Mouse (Mus musculus) effector memory CD4-positive, alpha-beta T cell, adult 5 months (primary cell): ENCODE data around the gene Tex13c3. TPM values are rescaled to one million over a fixed set of nuclear protein-coding genes. Genes with fewer than 3 reads are reported as not detected.

ENCODE experiments used
- polyA plus RNA-seq: library from polyadenylated mRNA; unstranded; fragments of 100-300 nt; shearing (Covaris generic); gene quantifications from one replicate; pipeline ENCODE4 v1.2.1, GENCODE M21; 2017

Tex13c3 gene
- polyA plus RNA-seq, result not detected

DNA sequence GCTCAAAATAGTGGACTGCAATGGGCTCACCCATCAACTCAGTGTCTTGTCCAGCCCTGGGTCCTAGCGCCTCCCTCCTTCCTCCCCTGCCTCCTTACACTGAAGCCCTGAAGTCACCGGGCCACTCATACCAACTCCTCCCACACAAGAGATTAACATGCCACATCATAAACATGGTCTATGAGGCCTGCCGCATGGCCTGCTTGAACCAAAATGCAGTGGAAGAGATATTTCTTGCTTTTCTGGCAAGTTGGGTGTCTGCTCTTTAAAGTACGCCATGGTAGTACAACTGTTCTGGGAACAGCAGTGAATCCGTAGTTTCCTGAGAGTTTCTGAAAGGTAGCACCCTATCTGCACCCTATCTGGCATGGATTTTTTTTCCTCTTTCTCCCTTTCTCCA, at the start of gene Tex13c3:
TSS of gene Tex13c3 (minus strand) at position 101 of the 400 bp plus-strand sequence.

